Mouse (Mus musculus) testis, adult 2 months (tissue): ENCODE measurements at regions not wholly inside any gene's neighbourhood (a gene's known extent, or its start where the extent isn't known, plus 50 kb on each side); places are given as distances from the start of the nearest gene placed in this dataset.

Experiments
- CTCF ChIP-seq: fragments of 200-500 bp; IDR thresholded peaks from 2 replicates; pipeline ENCODE4 v1.5.1; 2012; ENCODE audit warnings: low read depth, mild to moderate bottlenecking, inconsistent platforms, low read length, moderate library complexity; ENCODE audit not compliant: control insufficient read depth, insufficient read depth, insufficient replicate concordance
- POLR2A ChIP-seq: fragments of 200-500 bp; IDR thresholded peaks from 2 replicates; pipeline ENCODE4 v1.6.1; 2012; ENCODE audit warnings: low read depth, mild to moderate bottlenecking, inconsistent platforms, low read length, moderate library complexity; ENCODE audit not compliant: control insufficient read depth

- no peak for TF ChIP-seq POLR2A
- TF ChIP-seq CTCF: no peak
These were observed 92.9 kb upstream of the Dapk1 start for GRCm38 (mm10) chr13:60508856-60509255.
